Mouse (Mus musculus): ENCODE measurements at regions not wholly inside any gene's neighbourhood (a gene's known extent, or its start where the extent isn't known, plus 50 kb on each side); places are given as distances from the start of the nearest gene placed in this dataset.
A peak's percentile ranks its signal among the peaks of the same experiment; 100 is the strongest.
"Not testable (repeated sequence)": the region's sequence is repeated elsewhere in the genome, so short reads cannot be mapped to it uniquely, and the experiment has no call there.

DNA sequence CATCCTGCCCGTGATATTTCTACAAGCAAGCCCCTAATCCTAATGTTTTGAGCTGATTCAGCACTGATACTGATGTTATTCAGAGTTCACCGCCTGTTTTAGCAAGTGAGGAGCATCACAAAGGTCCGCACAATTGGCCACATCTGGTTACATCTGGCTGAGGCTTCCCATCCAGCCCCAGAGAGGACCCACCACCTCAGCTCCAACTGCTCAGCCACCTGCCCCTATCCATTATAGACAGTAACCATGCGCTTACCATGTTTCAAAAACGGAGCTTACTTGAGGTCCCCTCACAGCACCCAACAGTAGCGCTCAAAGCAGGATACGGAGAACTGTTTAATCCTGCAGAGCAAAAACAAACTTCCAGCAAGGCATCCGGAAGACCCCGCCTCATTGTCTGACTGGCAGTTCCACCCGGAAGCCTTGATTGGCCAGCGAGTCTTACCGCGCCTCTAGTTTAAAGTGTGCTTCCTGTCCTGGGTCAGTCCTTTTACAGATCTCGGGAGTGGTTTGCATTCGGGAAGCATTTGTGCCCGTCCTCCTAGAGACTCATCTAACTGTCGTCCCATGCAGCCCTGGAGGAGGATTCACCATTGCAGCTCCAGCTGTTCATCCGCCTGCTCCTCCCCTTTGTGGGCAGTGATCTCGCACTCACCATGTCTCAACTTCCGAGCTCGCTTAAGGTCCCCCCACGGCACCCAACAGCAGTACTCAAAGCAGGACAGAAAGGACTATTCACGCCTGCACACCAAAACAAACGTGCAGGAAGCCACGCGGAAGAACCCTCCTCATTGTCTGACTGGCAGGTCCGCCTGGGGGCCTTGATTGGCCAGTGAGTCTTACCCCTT lies 69.9 kb upstream of the Zfp825 start:
- peak; percentile 82 to 87 for DNase-seq

DNA sequence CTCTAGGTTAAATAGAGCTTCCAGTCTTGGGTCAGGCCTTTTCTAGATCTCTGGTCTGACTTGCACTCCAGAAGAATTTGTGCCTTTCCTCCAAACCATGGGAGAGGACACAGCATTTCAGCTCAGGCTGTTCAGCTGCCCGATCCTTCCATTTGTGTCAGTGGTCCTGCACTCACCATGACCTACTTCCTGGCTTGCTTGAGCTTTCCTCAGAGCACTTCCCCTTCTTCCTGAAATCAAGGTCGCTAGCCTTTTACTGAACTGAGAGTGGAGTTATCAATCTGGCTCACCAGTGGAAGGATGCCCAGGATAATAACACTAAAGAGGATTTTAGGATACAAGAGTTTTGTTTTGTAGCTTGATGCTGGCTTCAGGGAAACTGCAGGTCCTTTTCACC lies 70.5 kb upstream of the Zfp825 start:
- not testable (repeated sequence) for DNase-seq

DNA sequence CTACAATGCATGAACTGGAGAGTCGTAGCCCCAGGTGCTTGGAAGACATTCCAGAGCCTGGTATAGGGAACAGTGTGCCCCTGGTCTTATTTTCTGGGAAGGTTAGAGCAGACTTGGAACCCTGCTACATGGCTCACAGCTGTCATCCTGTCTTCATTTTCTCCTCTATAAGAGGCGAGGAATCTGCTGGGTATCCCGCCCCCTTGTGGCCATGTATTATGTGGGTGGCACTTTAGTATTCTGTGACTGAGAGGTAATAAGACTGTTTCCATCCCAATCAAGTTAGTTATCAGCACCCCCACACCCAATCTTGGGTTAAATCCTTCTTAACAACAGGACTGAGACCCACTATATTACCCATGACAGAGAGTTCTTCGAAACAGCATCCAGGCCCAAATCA lies 69.4 kb upstream of the Erap1 start:
- DNase-seq, result peak in 1 of 2 experiments; percentile 23
